Mouse (Mus musculus) bone marrow, adult 2 months (tissue): ENCODE results near the gene Ptov1. TPM values are rescaled to one million over a fixed set of nuclear protein-coding genes. Genes with fewer than 3 reads are reported as not detected.

Experiments used
- H3K27ac ChIP-seq: fragments of 200-500 bp; 2 replicates; pipeline ENCODE4 v1.5.1; 2012; ENCODE audit warnings: low read depth, mild to moderate bottlenecking, control low read depth, inconsistent platforms, low read length; ENCODE audit not compliant: control insufficient read depth, poor library complexity, insufficient read depth
- H3K4me1 ChIP-seq: fragments of 200-500 bp; 2 replicates; pipeline ENCODE4 v1.6.1; 2011; ENCODE audit warnings: low read length; ENCODE audit not compliant: control insufficient read depth, insufficient read depth
- H3K4me3 ChIP-seq: fragments of 200-500 bp; replicated peaks from 2 replicates; pipeline ENCODE3; 2011; ENCODE audit warnings: mild to moderate bottlenecking, low read depth, low read length, control low read depth; ENCODE audit not compliant: control insufficient read depth
- CTCF ChIP-seq: fragments of 200-500 bp; IDR thresholded peaks from 2 replicates; pipeline ENCODE4 v1.5.1; 2011; ENCODE audit warnings: low read length, control low read depth; ENCODE audit not compliant: control insufficient read depth, insufficient read depth
- POLR2A ChIP-seq: fragments of 200-500 bp; IDR thresholded peaks from 2 replicates; pipeline ENCODE4 v1.6.1; 2011; ENCODE audit warnings: low read depth, mild to moderate bottlenecking, control low read depth, low read length, borderline replicate concordance; ENCODE audit not compliant: control insufficient read depth
- WGBS: fragments of 180-500 bp; shearing (Covaris S2); methylation state at CpG from one replicate; pipeline ENCODE4 v1.1.7; 2018; 5-methylcytosine and 5-hydroxymethylcytosine counted together
- polyA plus RNA-seq: library from polyadenylated mRNA; stranded (reverse); fragments of >200 nt; gene quantifications from 2 replicates; pipeline ENCODE4 v1.2.4, GENCODE M21; 2011; ENCODE audit warnings: low replicate concordance; ENCODE audit not compliant: missing spikeins, insufficient read depth, insufficient read length

The Ptov1 gene
- polyA plus RNA-seq, 1 experiment = 96.4 TPM

DNA sequence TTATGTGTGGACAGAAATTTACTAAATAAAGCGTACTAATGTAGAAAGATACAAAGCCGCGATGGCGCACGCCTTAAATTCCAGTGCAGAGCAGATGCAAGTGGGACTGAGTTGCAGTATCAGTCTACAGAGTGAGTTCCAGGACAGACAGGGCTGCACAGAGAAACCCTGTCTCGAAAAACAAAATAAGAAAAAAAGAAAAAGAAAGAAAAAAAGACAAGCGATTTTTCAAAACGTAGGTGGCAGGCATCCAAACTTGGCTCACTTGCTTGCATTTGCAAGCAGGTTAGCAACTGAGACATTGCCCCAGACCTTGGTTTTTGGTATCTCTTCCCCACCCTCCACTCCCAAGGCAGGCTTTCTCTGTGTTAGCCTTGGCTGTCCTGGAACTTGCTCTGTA lies 23.6 kb upstream of the Ptov1 start:
- TF ChIP-seq POLR2A = no peak
- no peak for TF ChIP-seq CTCF
- Histone ChIP-seq H3K4me3 (no peak overlapping the region), H3K27ac (no peak overlapping the region), H3K4me1 (peaks cover 3% of the 10 kb centered on the region)
- WGBS = 61% methylated on average over 8 of the region's 8 CpGs

- peaks cover 3% of the 10 kb centered on the region for H3K4me1 ChIP-seq
- WGBS = under 1% methylated on average over 56 of the region's 56 CpGs
- H3K27ac ChIP-seq = peak within 1 kb of the TSS; percentile 91
- H3K4me3 ChIP-seq = peak within 1 kb of the TSS; percentile 69
- TF ChIP-seq CTCF (no peak), POLR2A (peak; percentile 72; the same call in 1 of the 2 replicates)
Observed at GRCm38 (mm10) chr7:44892276-44892921, 22.8 kb upstream of the Ptov1 start, which contains the start of gene Med25. Gene Med25, minus strand, starts transcription at chr7:44892712.

- peaks cover 3% of the 10 kb centered on the region for H3K4me1 ChIP-seq
- H3K4me3 ChIP-seq = peak overlapping the region; percentile 69
- 20% methylated on average over 6 of the region's 6 CpGs for WGBS
- TF ChIP-seq CTCF (no peak), POLR2A (no peak)
- no peak overlapping the region for H3K27ac ChIP-seq
Observed at GRCm38 (mm10) chr7:44891611-44892010, 22.0 kb upstream of the Ptov1 start.

- 86% methylated on average over 4 of the region's 4 CpGs for WGBS
- no peak for TF ChIP-seq POLR2A
- TF ChIP-seq CTCF = no peak
- Histone ChIP-seq H3K4me1 (peaks cover 3% of the 10 kb centered on the region; the same call in 1 of the 2 replicates), H3K27ac (no peak overlapping the region), H3K4me3 (no peak overlapping the region)
Observed at GRCm38 (mm10) chr7:44890737-44891136, 21.1 kb upstream of the Ptov1 start.

DNA sequence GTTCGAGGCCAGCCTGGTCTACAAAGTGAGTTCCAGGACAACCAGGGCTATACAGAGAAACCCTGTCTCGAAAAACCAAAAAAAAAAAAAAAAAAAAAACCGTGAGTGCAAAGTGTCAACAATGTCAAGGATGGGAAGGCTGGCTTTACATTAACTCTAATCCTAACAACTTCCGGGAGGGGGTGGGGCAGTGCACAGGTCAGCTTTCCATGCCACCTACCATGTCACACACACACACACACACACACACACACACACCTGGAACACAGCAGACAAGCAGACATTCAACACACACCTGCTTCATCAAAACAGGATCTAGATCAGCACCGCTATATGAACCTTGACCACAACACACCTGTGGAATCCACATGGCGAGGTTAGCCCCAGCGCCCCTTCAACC lies 20.6 kb upstream of the Ptov1 start:
- Histone ChIP-seq H3K4me1 (peaks cover 3% of the 10 kb centered on the region; the same call in 1 of the 2 replicates), H3K4me3 (no peak overlapping the region), H3K27ac (no peak overlapping the region)
- 83% methylated on average over 7 of the region's 7 CpGs for WGBS
- TF ChIP-seq POLR2A (no peak), CTCF (no peak)

DNA sequence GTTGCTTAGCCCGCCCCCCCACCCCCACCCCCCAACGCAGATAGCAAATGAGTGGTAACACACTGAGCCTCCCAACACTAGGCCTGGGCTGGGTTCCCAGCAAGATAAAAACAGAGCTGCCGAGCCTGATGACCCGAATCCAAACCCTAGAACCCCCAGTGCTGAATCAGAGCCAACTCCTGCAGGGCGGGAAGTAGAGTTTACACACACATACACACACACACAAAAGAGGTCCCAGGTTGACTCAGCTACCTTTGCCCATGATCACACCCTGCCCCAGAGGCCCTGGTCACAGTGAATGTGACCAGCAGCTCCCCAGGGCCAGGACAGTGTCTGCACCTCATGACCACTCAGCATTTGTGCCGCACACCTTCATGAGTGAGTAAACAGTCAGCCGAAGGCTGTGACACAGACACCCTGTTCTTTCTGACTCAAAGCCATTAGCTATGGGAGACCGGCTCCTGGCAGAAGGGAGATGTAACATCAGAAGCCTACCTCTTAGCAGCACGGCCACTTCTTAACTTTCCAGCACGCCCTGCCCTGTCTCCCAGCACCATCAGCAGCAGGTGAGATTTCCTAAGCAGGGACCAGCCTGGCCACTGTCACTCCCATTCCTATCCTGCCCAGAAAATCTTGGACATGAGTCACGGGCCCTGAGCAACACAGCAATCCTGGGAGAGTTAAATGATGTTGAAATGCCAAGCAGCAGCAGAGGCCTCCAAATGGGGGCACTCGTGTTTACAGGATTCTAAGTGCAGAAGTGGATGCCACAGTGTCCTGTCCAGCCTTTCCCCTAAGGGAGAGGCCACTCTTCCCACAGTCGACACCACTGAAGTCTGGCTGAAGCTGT lies 18.9 kb upstream of the Ptov1 start:
- H3K4me3 ChIP-seq = no peak overlapping the region
- no peak overlapping the region for H3K27ac ChIP-seq
- TF ChIP-seq POLR2A (no peak), CTCF (no peak)
- WGBS = 83% methylated on average over 13 of the region's 13 CpGs
- H3K4me1 ChIP-seq = peaks cover 3% of the 10 kb centered on the region; the same call in 1 of the 2 replicates

DNA sequence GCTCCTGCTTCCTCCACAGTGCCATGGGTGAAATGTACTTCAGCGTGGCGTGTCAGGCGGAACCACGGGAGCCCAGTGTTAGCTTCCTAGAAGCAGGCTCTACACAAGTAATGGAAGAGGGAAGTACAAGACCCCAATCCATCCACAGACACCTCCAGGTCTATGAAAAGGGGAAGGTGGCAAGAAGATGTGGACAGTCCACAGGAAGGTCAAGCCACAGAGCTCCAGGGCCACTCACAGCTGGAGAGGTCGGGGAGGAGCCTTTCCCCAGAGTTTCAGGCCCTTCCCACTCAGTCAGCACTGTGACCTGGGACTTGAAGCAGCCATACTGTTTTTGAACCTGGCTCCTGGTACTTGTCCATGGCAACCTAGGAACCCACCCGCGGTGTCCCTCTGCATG lies 17.4 kb upstream of the Ptov1 start:
- TF ChIP-seq CTCF (no peak), POLR2A (no peak)
- H3K4me3 ChIP-seq = no peak overlapping the region
- WGBS = 66% methylated on average over 7 of the region's 7 CpGs
- H3K4me1 ChIP-seq = peaks cover 3% of the 10 kb centered on the region; the same call in 1 of the 2 replicates
- H3K27ac ChIP-seq = no peak overlapping the region

- H3K27ac ChIP-seq = no peak overlapping the region
- H3K4me3 ChIP-seq = no peak overlapping the region
- H3K4me1 ChIP-seq = no peaks in the 10 kb centered on the region; the same call in 1 of the 2 replicates
- 92% methylated on average over 5 of the region's 5 CpGs for WGBS
- TF ChIP-seq POLR2A (no peak), CTCF (no peak)
Observed at GRCm38 (mm10) chr7:44884637-44885036, 15.0 kb upstream of the Ptov1 start.
